Mouse (Mus musculus) megakaryocyte-erythroid progenitor cell, adult 5-6 weeks (primary cell): ENCODE results near the gene Appl2. TPM values are rescaled to one million over a fixed set of nuclear protein-coding genes. Genes with fewer than 3 reads are reported as not detected.

Experiments
- ATAC-seq: replicated peaks from 2 replicates; pipeline ENCODE4 v1.8.0; 2016; ENCODE audit warnings: mild to moderate bottlenecking, inconsistent platforms; ENCODE audit not compliant: severe bottlenecking, poor library complexity, low FRiP score, low TSS enrichment
- total RNA-seq, 2 experiments: library from RNA; stranded (forward) in 1 of 2; stranded (reverse) in 1 of 2; fragments of 200-1000, 215-1000 nt in 1 of 2; fragments of >200 nt in 1 of 2; fragmentation: Nextera tagmentation in 1 of 2; gene quantifications; 2 replicates each; pipeline ENCODE4 v1.2.3; 2014 to 2017

Gene Appl2
- total RNA-seq, 2 experiments from 2014 or later = 5.4 TPM; not detected in 1

DNA sequence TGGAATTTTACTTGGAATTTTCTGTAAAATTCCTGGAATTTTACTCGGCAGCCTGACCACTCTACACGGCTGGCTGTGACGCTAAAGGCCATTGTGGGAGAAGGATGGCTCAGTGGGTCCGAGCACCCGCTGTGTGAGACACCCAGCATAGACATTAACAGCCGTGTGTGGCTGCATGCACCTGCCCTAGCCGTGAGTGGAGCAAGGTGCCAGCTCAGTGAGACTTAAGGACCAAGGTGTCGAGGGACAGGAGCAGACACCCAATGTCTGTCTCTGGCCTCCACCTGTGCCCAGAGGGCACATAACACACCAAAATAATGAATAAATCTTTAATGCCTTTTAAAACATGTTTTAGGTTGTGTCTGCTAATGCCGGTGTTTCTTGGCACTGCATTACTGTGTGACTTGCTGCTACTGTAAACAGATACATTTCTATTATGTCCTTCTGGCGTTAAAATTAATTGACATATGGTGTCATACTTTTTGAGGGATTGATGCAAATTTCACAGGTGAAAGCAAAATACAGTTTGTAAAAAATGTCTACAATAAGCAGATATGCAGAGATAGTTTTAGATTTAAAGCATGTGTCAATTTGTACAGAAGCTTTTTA lies 44.5 kb downstream of the Appl2 start:
- ATAC-seq = no peak

DNA sequence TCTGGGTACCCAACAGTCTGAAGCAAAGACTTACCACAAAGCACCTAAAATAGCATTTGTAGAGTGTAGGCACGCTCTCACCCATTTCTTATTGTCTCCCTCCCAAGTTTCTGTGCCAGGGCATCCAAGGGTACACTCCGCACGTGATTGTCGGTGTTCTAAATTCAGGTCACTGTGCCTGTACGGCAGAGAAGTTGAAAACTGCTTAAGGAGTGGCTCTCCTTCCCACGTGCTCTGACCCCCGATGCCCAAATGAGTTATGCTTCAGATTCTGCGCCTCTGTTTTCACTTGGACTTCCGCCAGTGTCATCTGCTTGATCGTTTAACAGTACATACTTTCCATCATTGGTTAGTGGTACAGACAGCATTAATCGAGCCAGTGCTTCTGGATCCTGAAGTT lies 47.9 kb downstream of the Appl2 start:
- ATAC-seq = no peak

DNA sequence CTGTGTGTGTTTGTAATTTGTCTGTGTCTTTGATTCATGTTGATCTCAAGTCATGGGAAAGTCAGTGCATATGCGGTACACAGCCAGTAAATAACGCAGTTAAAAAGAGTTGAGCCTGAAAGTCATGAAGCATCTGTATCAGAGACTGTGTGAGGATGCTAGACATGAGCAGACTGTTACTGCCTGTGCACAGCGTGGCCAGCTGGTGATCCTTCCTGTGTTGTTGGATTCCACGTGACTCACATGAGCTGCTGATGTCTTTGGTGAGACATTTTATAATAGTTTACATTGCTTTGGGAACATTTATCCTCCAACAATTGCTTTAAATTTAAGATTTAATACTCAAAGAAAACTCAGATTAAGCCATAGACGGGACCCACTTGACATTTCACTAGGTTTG lies 54.0 kb downstream of the Appl2 start:
- ATAC-seq = no peak

DNA sequence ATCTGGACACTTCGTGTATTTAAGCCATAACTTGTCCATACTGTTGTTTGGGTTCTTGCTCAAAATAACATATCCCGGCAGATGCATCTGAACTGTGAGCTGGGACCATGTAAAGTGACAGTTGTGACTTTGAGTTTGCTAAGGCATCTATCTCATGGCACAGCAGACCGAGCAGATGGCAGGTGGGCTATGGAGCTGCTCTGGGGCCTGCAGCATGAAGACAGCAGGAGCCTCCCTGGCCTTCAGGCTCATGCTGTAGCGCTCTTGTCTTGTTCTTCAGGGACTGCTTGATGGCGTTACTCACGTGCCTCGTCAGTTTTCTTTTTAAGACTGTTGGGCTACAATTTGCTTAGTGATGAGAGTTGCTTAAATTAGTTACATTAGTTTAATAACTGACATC lies 55.9 kb downstream of the Appl2 start:
- no peak for ATAC-seq

DNA sequence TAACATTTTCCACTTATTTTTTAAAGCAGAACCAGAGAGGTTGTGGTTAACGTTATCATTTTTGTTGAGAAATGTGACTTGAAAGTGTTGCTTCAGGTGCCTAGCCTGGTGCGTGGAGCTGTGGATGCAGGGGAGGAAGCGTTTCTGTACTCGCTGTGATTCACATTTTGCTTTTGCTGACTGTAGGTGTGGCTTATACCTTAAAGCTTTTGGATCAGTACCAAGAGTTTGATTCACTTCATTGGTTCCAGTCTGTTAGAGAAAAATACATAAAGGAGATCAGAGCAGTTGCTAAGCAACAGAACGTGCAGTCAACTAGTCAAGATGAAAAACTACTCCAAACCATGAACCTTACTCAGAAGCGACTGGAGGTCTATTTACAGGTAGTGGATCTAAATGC lies 57.7 kb downstream of the Appl2 start:
- no peak for ATAC-seq

DNA sequence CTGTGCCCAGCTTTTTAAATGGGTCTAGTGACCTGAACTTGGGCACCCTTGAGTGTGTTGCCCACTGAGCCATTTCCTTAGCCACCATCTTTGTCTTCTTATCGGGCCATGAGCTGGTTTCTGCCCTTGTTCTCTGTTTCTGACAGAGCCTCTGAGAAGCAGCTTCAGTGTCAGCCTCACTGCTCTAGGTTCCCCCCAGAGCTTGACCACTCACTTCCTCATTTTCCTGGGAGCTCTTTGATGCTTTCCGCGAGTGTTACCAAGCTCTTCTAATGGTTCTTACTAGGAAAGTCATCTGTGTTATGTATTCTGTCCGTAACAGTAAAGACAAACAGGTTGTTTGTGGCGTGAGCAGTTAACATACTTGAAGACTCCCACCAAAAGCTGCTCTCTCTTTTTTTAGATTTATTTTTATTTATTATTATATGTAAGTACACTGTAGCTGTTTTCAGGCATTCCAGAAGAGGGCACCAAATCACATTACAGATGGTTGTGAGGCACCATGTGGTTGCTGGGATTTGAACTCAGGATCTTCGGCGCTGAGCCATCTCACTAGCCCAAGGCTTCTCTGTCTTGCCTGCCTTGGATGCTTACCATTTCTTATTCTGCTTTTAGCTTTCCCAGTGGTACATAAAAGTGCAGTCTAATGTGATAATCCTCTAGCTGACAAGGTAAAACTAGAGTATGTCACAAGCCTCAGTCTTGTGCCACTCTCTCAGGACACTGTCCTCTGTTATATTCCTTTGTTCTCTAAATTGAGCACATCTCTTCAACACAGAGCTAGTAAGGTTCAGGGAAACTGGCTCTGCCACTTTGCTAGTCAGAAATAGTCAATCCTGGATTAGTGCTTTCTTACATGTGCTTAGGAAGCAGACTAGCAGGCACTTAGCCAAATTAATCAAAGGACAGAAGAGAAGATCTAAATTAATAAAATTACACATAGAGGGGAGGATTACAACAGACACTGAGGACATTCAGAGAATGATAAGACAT lies 82.8 kb downstream of the Appl2 start:
- ATAC-seq = no peak

DNA sequence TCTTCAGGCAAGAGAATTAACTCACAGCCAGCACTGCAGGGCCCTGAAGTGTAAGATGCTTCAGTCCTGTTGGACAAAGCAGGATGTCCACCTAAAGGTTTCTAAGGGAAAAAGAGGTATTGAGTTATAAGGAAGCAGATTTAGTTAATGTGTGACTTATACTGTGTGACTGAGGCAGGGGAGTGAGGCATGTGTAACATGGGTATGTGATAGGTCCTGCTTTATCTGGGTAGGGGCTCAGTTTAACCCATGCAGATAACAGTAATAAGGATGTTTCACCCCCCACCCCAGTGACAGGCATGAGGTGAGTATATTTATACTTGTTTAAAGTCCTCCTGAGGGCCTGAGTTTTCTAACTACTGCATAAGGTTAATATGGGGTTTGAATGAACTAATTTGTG lies 85.5 kb downstream of the Appl2 start:
- ATAC-seq = no peak

Other genes with a start within 250 kb of the Appl2 start
- not detected in 2 replicates for gene Aldh1l2, start 114.6 kb downstream of the Appl2 start, total RNA-seq (2014; fragmentation: Nextera tagmentation)
- gene Aldh1l2, start 114.6 kb downstream of the Appl2 start, total RNA-seq (2017) = not detected in 2 replicates
- gene Washc4, start 105.0 kb downstream of the Appl2 start, total RNA-seq (2014; fragmentation: Nextera tagmentation) = 10.7 and 11.2 TPM in 2 replicates
- 20.1 and 24.5 TPM in 2 replicates for gene Washc4, start 105.0 kb downstream of the Appl2 start, total RNA-seq (2017)
- gene 1500009L16Rik, start 74.1 kb upstream of the Appl2 start, total RNA-seq (2014; fragmentation: Nextera tagmentation) = not detected in 2 replicates
- gene 1500009L16Rik, start 74.1 kb upstream of the Appl2 start, total RNA-seq (2017) = not detected in 2 replicates